Mouse (Mus musculus): Measurements from ENCODE around the gene Magel2.

The Magel2 gene

DNA sequence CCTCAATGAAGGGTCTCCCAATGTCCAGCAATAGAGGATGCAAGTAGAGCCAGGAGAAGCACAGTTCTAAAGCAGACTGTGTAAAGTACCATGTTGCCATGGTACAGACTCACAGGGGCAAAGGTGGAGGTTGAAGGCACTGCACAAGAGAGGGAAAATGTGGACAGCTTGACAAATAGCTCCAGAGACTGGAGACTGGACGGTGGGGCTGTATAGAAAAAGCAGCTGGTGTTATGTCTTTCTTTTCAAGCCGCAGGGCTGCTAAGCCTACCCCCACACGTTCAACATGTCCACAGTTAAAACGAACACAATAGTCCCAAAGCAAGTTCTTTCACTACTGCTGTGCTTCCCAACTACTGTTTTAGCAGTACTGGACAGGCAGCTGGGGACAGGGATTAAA, 46.4 kb downstream of the Magel2 start:
- DNase-seq (ENCODE audit: low read depth, low spot score), result no peak

DNA sequence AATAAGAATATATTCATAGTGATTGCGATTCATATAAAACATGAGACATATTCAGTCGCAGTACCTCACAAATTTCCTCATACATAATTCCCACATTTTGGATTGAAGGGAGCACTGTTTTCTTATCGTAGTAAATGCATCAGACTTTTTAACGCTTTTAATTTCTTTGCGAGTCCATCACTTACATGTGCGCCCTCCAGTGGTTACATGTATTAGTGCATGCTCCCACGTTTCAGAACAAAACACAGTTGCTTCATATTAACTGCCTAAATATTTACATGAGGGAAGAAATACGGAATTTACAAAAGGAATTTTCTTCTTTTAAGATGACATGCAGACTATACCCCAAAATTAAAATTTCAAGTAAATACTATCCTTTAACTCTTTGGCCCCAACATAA, 51.5 kb downstream of the Magel2 start:
- DNase-seq (ENCODE audit: low read depth, low spot score), result no peak

Data from skeletal muscle tissue, adult 2 months (tissue).